Mouse (Mus musculus) limb, embryonic 11.5 days (tissue): ENCODE measurements at regions not wholly inside any gene's neighbourhood (a gene's known extent, or its start where the extent isn't known, plus 50 kb on each side); places are given as distances from the start of the nearest gene placed in this dataset.

Experiments
- ATAC-seq: fragments of 200-750 bp; cut with Nextera tagmentation; 2 replicates; pipeline ENCODE4 v1.8.0; 2017; ENCODE audit warnings: low read depth; ENCODE audit not compliant: insufficient number of reproducible peaks, low FRiP score, low TSS enrichment
- DNase-seq: peaks from one replicate; pipeline ENCODE4 v3.0.0-alpha.2; 2015; ENCODE audit warnings: low spot score
- H3K27ac ChIP-seq: fragments of 300-500 bp; sonication (generic); replicated peaks from 2 replicates; pipeline ENCODE4 v1.5.1; 2014; ENCODE audit warnings: low read depth, mild to moderate bottlenecking, low read length
- H3K27me3 ChIP-seq: fragments of 300-500 bp; sonication (generic); 2 replicates; pipeline ENCODE4 v1.6.1; 2014; ENCODE audit warnings: mild to moderate bottlenecking, low read length, mixed read lengths; ENCODE audit not compliant: control insufficient read depth, insufficient read depth
- H3K36me3 ChIP-seq: fragments of 300-500 bp; sonication (generic); 2 replicates; pipeline ENCODE4 v1.6.1; 2014; ENCODE audit warnings: mild to moderate bottlenecking, low read length, moderate library complexity, mixed read lengths; ENCODE audit not compliant: control insufficient read depth, insufficient read depth
- H3K4me1 ChIP-seq: fragments of 300-500 bp; sonication (generic); 2 replicates; pipeline ENCODE4 v1.6.1; 2014; ENCODE audit warnings: low read length, mixed read lengths; ENCODE audit not compliant: control insufficient read depth, insufficient read depth
- H3K4me2 ChIP-seq: fragments of 300-500 bp; sonication (generic); 2 replicates; pipeline ENCODE4 v1.6.1; 2014; ENCODE audit warnings: low read depth, mild to moderate bottlenecking, moderate library complexity; ENCODE audit not compliant: severe bottlenecking
- H3K4me3 ChIP-seq: fragments of 300-500 bp; sonication (generic); 2 replicates; pipeline ENCODE4 v1.5.1; 2014; ENCODE audit warnings: low read depth, low read length
- H3K9ac ChIP-seq: fragments of 300-500 bp; sonication (generic); 2 replicates; pipeline ENCODE4 v1.6.1; 2014; ENCODE audit warnings: mild to moderate bottlenecking, low read length
- H3K9me3 ChIP-seq: fragments of 300-500 bp; sonication (generic); 2 replicates; pipeline ENCODE4 v1.6.1; 2016; ENCODE audit warnings: low read length; ENCODE audit not compliant: control insufficient read depth
- WGBS: fragments of 180-500 bp; shearing (Covaris S2); extraction: QIAGEN DNeasy Blood & Tissue Kit; methylation state at CpG from one replicate; pipeline ENCODE4 v1.1.7; 2014; 5-methylcytosine and 5-hydroxymethylcytosine counted together

- Histone ChIP-seq H3K4me2 (no peak overlapping the region), H3K9ac (no peak overlapping the region), H3K36me3 (no peaks in the 10 kb centered on the region), H3K27ac (no peak overlapping the region), H3K9me3 (no peaks in the 10 kb centered on the region; the same call in 1 of the 2 replicates), H3K27me3 (no peaks in the 10 kb centered on the region), H3K4me3 (no peak overlapping the region), H3K4me1 (no peaks in the 10 kb centered on the region)
- ATAC-seq (no peak), DNase-seq (no peak)
- 70% methylated on average over 5 of the region's 5 CpGs for WGBS
These were observed 328.5 kb downstream of the Pmp22 start for GRCm38 (mm10) chr11:63457250-63457649.

- ATAC-seq (no peak), DNase-seq (no peak)
- Histone ChIP-seq H3K27ac (no peak overlapping the region), H3K27me3 (no peaks in the 10 kb centered on the region), H3K9me3 (no peaks in the 10 kb centered on the region), H3K4me3 (no peak overlapping the region), H3K36me3 (no peaks in the 10 kb centered on the region), H3K4me1 (peaks cover 9% of the 10 kb centered on the region), H3K4me2 (no peak overlapping the region), H3K9ac (no peak overlapping the region)
- WGBS: 81% methylated on average over 7 of the region's 7 CpGs
These were observed 331.4 kb downstream of the Pmp22 start for GRCm38 (mm10) chr11:63460146-63460545.

- H3K27ac ChIP-seq: no peak overlapping the region
These were observed 335.1 kb downstream of the Pmp22 start for GRCm38 (mm10) chr11:63463797-63464331.

GRCm38 (mm10) chr11:63465941-63466340 is 337.2 kb downstream of the Pmp22 start:
- DNase-seq (no peak), ATAC-seq (no peak)
- H3K36me3 ChIP-seq: no peaks in the 10 kb centered on the region
- no peaks in the 10 kb centered on the region for H3K27me3 ChIP-seq
- no peak overlapping the region for H3K4me2 ChIP-seq
- peaks cover 9% of the 10 kb centered on the region for H3K4me1 ChIP-seq
- no peak overlapping the region for H3K27ac ChIP-seq
- H3K9ac ChIP-seq: no peak overlapping the region
- no peak overlapping the region for H3K4me3 ChIP-seq
- no peaks in the 10 kb centered on the region for H3K9me3 ChIP-seq
- 77% methylated on average over 6 of the region's 6 CpGs for WGBS

More at GRCm38 (mm10) chr11:63463797-63464331, 335.1 kb downstream of the Pmp22 start:
- peak; percentile 50 for DNase-seq
- H3K4me1 ChIP-seq: peaks cover 9% of the 10 kb centered on the region
- H3K4me3 ChIP-seq: no peak overlapping the region
- H3K36me3 ChIP-seq: no peaks in the 10 kb centered on the region
- H3K9me3 ChIP-seq: no peaks in the 10 kb centered on the region
- ATAC-seq: no peak
- 37% methylated on average over 18 of the region's 18 CpGs for WGBS
- no peak overlapping the region for H3K9ac ChIP-seq
- no peaks in the 10 kb centered on the region for H3K27me3 ChIP-seq
- H3K4me2 ChIP-seq: peak overlapping the region; percentile 31

GRCm38 (mm10) chr11:63466541-63466940 is 337.8 kb downstream of the Pmp22 start:
- no peaks in the 10 kb centered on the region for H3K9me3 ChIP-seq
- WGBS: 89% methylated on average over 2 of the region's 2 CpGs
- no peak for ATAC-seq
- no peak overlapping the region for H3K4me3 ChIP-seq
- H3K4me1 ChIP-seq: peaks cover 9% of the 10 kb centered on the region
- no peak for DNase-seq
- no peaks in the 10 kb centered on the region for H3K27me3 ChIP-seq
- H3K4me2 ChIP-seq: no peak overlapping the region
- no peak overlapping the region for H3K27ac ChIP-seq
- H3K36me3 ChIP-seq: no peaks in the 10 kb centered on the region
- no peak overlapping the region for H3K9ac ChIP-seq

- no peak overlapping the region for H3K9ac ChIP-seq
- 95% methylated on average over 15 of the region's 15 CpGs for WGBS
- no peak overlapping the region for H3K4me2 ChIP-seq
- H3K27me3 ChIP-seq: no peaks in the 10 kb centered on the region
- no peak overlapping the region for H3K27ac ChIP-seq
- no peaks in the 10 kb centered on the region for H3K9me3 ChIP-seq
- DNase-seq (no peak), ATAC-seq (no peak)
- no peak overlapping the region for H3K4me3 ChIP-seq
- H3K4me1 ChIP-seq: no peaks in the 10 kb centered on the region
- no peaks in the 10 kb centered on the region for H3K36me3 ChIP-seq
These were observed 346.0 kb downstream of the Pmp22 start for GRCm38 (mm10) chr11:63474831-63475230.

GRCm38 (mm10) chr11:63481676-63482310 is 353.0 kb downstream of the Pmp22 start:
- H3K4me1 ChIP-seq: no peaks in the 10 kb centered on the region
- H3K4me3 ChIP-seq: no peak overlapping the region
- 80% methylated on average over 7 of the region's 7 CpGs for WGBS
- H3K36me3 ChIP-seq: no peaks in the 10 kb centered on the region
- no peak overlapping the region for H3K9ac ChIP-seq
- no peak overlapping the region for H3K4me2 ChIP-seq
- DNase-seq (no peak), ATAC-seq (no peak)
- no peaks in the 10 kb centered on the region for H3K27me3 ChIP-seq
- 0 out of 2 replicates have a peak, but pooled peaks cover 2% of the 10 kb centered on the region for H3K9me3 ChIP-seq
- H3K27ac ChIP-seq: no peak overlapping the region

- Histone ChIP-seq H3K4me1 (no peaks in the 10 kb centered on the region), H3K27me3 (no peaks in the 10 kb centered on the region), H3K36me3 (no peaks in the 10 kb centered on the region), H3K9me3 (0 out of 2 replicates have a peak, but pooled peaks cover 2% of the 10 kb centered on the region), H3K4me3 (no peak overlapping the region), H3K27ac (no peak overlapping the region), H3K4me2 (no peak overlapping the region), H3K9ac (no peak overlapping the region)
- DNase-seq: no peak
- no peak for ATAC-seq
- WGBS: 48% methylated on average over 6 of the region's 6 CpGs
These were observed 353.8 kb downstream of the Pmp22 start for GRCm38 (mm10) chr11:63482593-63482992.

- H3K4me1 ChIP-seq: no peaks in the 10 kb centered on the region
- no peaks in the 10 kb centered on the region for H3K27me3 ChIP-seq
- no peak overlapping the region for H3K9ac ChIP-seq
- H3K9me3 ChIP-seq: no peaks in the 10 kb centered on the region
- WGBS: 10% methylated on average over 2 of the region's 2 CpGs
- H3K36me3 ChIP-seq: no peaks in the 10 kb centered on the region
- H3K4me2 ChIP-seq: no peak overlapping the region
- ATAC-seq: no peak
- H3K4me3 ChIP-seq: no peak overlapping the region
- DNase-seq: no peak
- no peak overlapping the region for H3K27ac ChIP-seq
These were observed 358.4 kb downstream of the Pmp22 start for GRCm38 (mm10) chr11:63487203-63487602.
